Mouse (Mus musculus) forebrain, embryonic 13.5 days (tissue): ENCODE data around the gene Nfkb1. TPM values are rescaled to one million over a fixed set of nuclear protein-coding genes. Genes with fewer than 3 reads are reported as not detected.

Experiments
- ATAC-seq: fragments of 200-750 bp; cut with Nextera tagmentation; 2 replicates; pipeline ENCODE4 v1.8.0; 2017
- H3K27ac ChIP-seq: fragments of 300-500 bp; sonication (generic); 2 replicates; pipeline ENCODE4 v1.5.1; 2015; ENCODE audit warnings: inconsistent platforms, mild to moderate bottlenecking, moderate library complexity
- H3K27me3 ChIP-seq: fragments of 300-500 bp; sonication (generic); 2 replicates; pipeline ENCODE4 v1.6.1; 2015; ENCODE audit warnings: mild to moderate bottlenecking, inconsistent platforms
- H3K36me3 ChIP-seq: fragments of 300-500 bp; sonication (generic); 2 replicates; pipeline ENCODE4 v1.6.1; 2015; ENCODE audit warnings: mild to moderate bottlenecking, inconsistent platforms; ENCODE audit not compliant: poor library complexity, severe bottlenecking
- H3K4me1 ChIP-seq: fragments of 300-500 bp; sonication (generic); 2 replicates; pipeline ENCODE4 v1.6.1; 2015; ENCODE audit warnings: inconsistent platforms
- H3K4me2 ChIP-seq: fragments of 300-500 bp; sonication (generic); 2 replicates; pipeline ENCODE4 v1.6.1; 2015; ENCODE audit warnings: inconsistent platforms, mild to moderate bottlenecking, moderate library complexity
- H3K4me3 ChIP-seq: fragments of 300-500 bp; sonication (generic); 2 replicates; pipeline ENCODE4 v1.5.1; 2015; ENCODE audit warnings: mild to moderate bottlenecking, inconsistent platforms
- H3K9ac ChIP-seq: fragments of 300-500 bp; sonication (generic); 2 replicates; pipeline ENCODE4 v1.6.1; 2015; ENCODE audit warnings: mild to moderate bottlenecking, inconsistent platforms
- H3K9me3 ChIP-seq: fragments of 300-500 bp; sonication (generic); replicated peaks from 2 replicates; pipeline ENCODE4 v1.6.1; 2016; ENCODE audit warnings: inconsistent platforms
- WGBS: fragments of 180-500 bp; shearing (Covaris S2); methylation state at CpG from one replicate; pipeline ENCODE4 v1.1.7; 2015; 5-methylcytosine and 5-hydroxymethylcytosine counted together
- polyA plus RNA-seq: library from polyadenylated mRNA; unstranded; fragments of >200 nt; fragmentation: Nextera tagmentation; extraction: Ambion mirVana; gene quantifications from 2 replicates; pipeline ENCODE4 v1.2.1, GENCODE M21; 2015

The Nfkb1 gene
- polyA plus RNA-seq, 1 experiment from 2014 or later: 8.0 TPM

GRCm38 (mm10) chr3:135610221-135610620, 81.1 kb downstream of the Nfkb1 start:
- no peak overlapping the region for H3K4me2 ChIP-seq
- no peak overlapping the region for H3K27ac ChIP-seq
- no peaks in the 10 kb centered on the region for H3K4me1 ChIP-seq
- H3K9ac ChIP-seq: no peak overlapping the region
- no peaks in the 10 kb centered on the region for H3K27me3 ChIP-seq
- 37% methylated on average over 3 of the region's 3 CpGs for WGBS
- ATAC-seq: peak; percentile 84
- H3K4me3 ChIP-seq: no peak overlapping the region
- no peaks in the 10 kb centered on the region for H3K9me3 ChIP-seq
- H3K36me3 ChIP-seq: peaks cover 46% of the 10 kb centered on the region

GRCm38 (mm10) chr3:135607660-135608473, 83.5 kb downstream of the Nfkb1 start:
- no peak overlapping the region for H3K4me3 ChIP-seq
- no peak overlapping the region for H3K4me2 ChIP-seq
- peaks cover 46% of the 10 kb centered on the region for H3K36me3 ChIP-seq
- H3K9me3 ChIP-seq: no peaks in the 10 kb centered on the region
- H3K27ac ChIP-seq: no peak overlapping the region
- no peaks in the 10 kb centered on the region for H3K4me1 ChIP-seq
- H3K9ac ChIP-seq: no peak overlapping the region
- ATAC-seq: no peak
- H3K27me3 ChIP-seq: no peaks in the 10 kb centered on the region
- 95% methylated on average over 24 of the region's 24 CpGs for WGBS

GRCm38 (mm10) chr3:135607021-135607420, 84.3 kb downstream of the Nfkb1 start:
- 96% methylated on average over 9 of the region's 9 CpGs for WGBS

GRCm38 (mm10) chr3:135606592-135606991, 84.8 kb downstream of the Nfkb1 start:
- no peak overlapping the region for H3K4me3 ChIP-seq
- 90% methylated on average over 8 of the region's 8 CpGs for WGBS
- H3K36me3 ChIP-seq: peaks cover 44% of the 10 kb centered on the region

More at GRCm38 (mm10) chr3:135607021-135607420, 84.3 kb downstream of the Nfkb1 start:
- H3K27me3 ChIP-seq: no peaks in the 10 kb centered on the region
- H3K9me3 ChIP-seq: no peaks in the 10 kb centered on the region
- no peaks in the 10 kb centered on the region for H3K4me1 ChIP-seq
- no peak overlapping the region for H3K4me2 ChIP-seq
- ATAC-seq: no peak
- H3K27ac ChIP-seq: no peak overlapping the region
- no peak overlapping the region for H3K4me3 ChIP-seq
- H3K36me3 ChIP-seq: peaks cover 44% of the 10 kb centered on the region
- H3K9ac ChIP-seq: no peak overlapping the region

GRCm38 (mm10) chr3:135605474-135605873, 85.9 kb downstream of the Nfkb1 start:
- Histone ChIP-seq H3K4me3 (no peak overlapping the region), H3K9ac (no peak overlapping the region), H3K36me3 (peaks cover 44% of the 10 kb centered on the region), H3K4me1 (no peaks in the 10 kb centered on the region), H3K9me3 (no peaks in the 10 kb centered on the region), H3K27ac (no peak overlapping the region), H3K4me2 (no peak overlapping the region), H3K27me3 (no peaks in the 10 kb centered on the region)
- WGBS: 85% methylated on average over 4 of the region's 4 CpGs
- ATAC-seq: no peak

More at GRCm38 (mm10) chr3:135606592-135606991, 84.8 kb downstream of the Nfkb1 start:
- Histone ChIP-seq H3K9me3 (no peaks in the 10 kb centered on the region), H3K27ac (no peak overlapping the region), H3K27me3 (no peaks in the 10 kb centered on the region), H3K4me2 (no peak overlapping the region), H3K9ac (no peak overlapping the region), H3K4me1 (no peaks in the 10 kb centered on the region)
- ATAC-seq: no peak

GRCm38 (mm10) chr3:135604626-135605417, 86.5 kb downstream of the Nfkb1 start:
- no peaks in the 10 kb centered on the region for H3K4me1 ChIP-seq
- H3K27ac ChIP-seq: no peak overlapping the region
- H3K9ac ChIP-seq: no peak overlapping the region
- no peak overlapping the region for H3K4me2 ChIP-seq
- H3K27me3 ChIP-seq: no peaks in the 10 kb centered on the region
- no peak overlapping the region for H3K4me3 ChIP-seq
- no peaks in the 10 kb centered on the region for H3K9me3 ChIP-seq
- peaks cover 48% of the 10 kb centered on the region for H3K36me3 ChIP-seq
- WGBS: 92% methylated on average over 10 of the region's 10 CpGs
- ATAC-seq: no peak

- Histone ChIP-seq H3K9ac (no peak overlapping the region), H3K4me2 (no peak overlapping the region), H3K9me3 (no peaks in the 10 kb centered on the region), H3K36me3 (peaks cover 42% of the 10 kb centered on the region), H3K4me3 (no peak overlapping the region), H3K27ac (no peak overlapping the region), H3K4me1 (no peaks in the 10 kb centered on the region), H3K27me3 (no peaks in the 10 kb centered on the region)
- 76% methylated on average over 10 of the region's 10 CpGs for WGBS
- ATAC-seq: no peak
Observed at GRCm38 (mm10) chr3:135602731-135603130, 88.6 kb downstream of the Nfkb1 start.

- peaks cover 39% of the 10 kb centered on the region for H3K36me3 ChIP-seq
- ATAC-seq: no peak
- H3K4me3 ChIP-seq: no peak overlapping the region
- no peaks in the 10 kb centered on the region for H3K9me3 ChIP-seq
- H3K27me3 ChIP-seq: no peaks in the 10 kb centered on the region
- WGBS: 89% methylated on average over 3 of the region's 3 CpGs
- no peak overlapping the region for H3K4me2 ChIP-seq
- no peak overlapping the region for H3K27ac ChIP-seq
- no peak overlapping the region for H3K9ac ChIP-seq
- H3K4me1 ChIP-seq: no peaks in the 10 kb centered on the region
Observed at GRCm38 (mm10) chr3:135598355-135598754, 93.0 kb downstream of the Nfkb1 start.

GRCm38 (mm10) chr3:135597014-135597413, 94.3 kb downstream of the Nfkb1 start:
- WGBS: 46% methylated on average over 4 of the region's 4 CpGs
- H3K27ac ChIP-seq: no peak overlapping the region

GRCm38 (mm10) chr3:135594238-135594917, 97.0 kb downstream of the Nfkb1 start:
- H3K9ac ChIP-seq: no peak overlapping the region
- no peak for ATAC-seq
- H3K4me1 ChIP-seq: no peaks in the 10 kb centered on the region
- WGBS: 83% methylated on average over 21 of the region's 21 CpGs
- no peak overlapping the region for H3K4me2 ChIP-seq
- no peaks in the 10 kb centered on the region for H3K9me3 ChIP-seq
- H3K36me3 ChIP-seq: peaks cover 39% of the 10 kb centered on the region
- no peak overlapping the region for H3K4me3 ChIP-seq
- no peak overlapping the region for H3K27ac ChIP-seq
- no peaks in the 10 kb centered on the region for H3K27me3 ChIP-seq

More at GRCm38 (mm10) chr3:135597014-135597413, 94.3 kb downstream of the Nfkb1 start:
- H3K9ac ChIP-seq: no peak overlapping the region
- no peak overlapping the region for H3K4me2 ChIP-seq
- no peak for ATAC-seq
- no peaks in the 10 kb centered on the region for H3K27me3 ChIP-seq
- no peak overlapping the region for H3K4me3 ChIP-seq
- H3K36me3 ChIP-seq: peaks cover 37% of the 10 kb centered on the region
- no peaks in the 10 kb centered on the region for H3K9me3 ChIP-seq
- H3K4me1 ChIP-seq: no peaks in the 10 kb centered on the region

GRCm38 (mm10) chr3:135592011-135592410, 99.3 kb downstream of the Nfkb1 start:
- ATAC-seq: no peak
- Histone ChIP-seq H3K4me3 (no peak overlapping the region), H3K4me1 (no peaks in the 10 kb centered on the region), H3K36me3 (peaks cover 54% of the 10 kb centered on the region), H3K4me2 (no peak overlapping the region), H3K27me3 (no peaks in the 10 kb centered on the region), H3K9ac (no peak overlapping the region), H3K9me3 (no peaks in the 10 kb centered on the region), H3K27ac (0 out of 2 replicates have a peak overlapping the region, but pooled peaks have one; percentile 12)
- WGBS: 77% methylated on average over 4 of the region's 4 CpGs

- peaks cover 54% of the 10 kb centered on the region for H3K36me3 ChIP-seq
Observed at GRCm38 (mm10) chr3:135591376-135591775, 100.0 kb downstream of the Nfkb1 start.

More at GRCm38 (mm10) chr3:135591376-135591775, 100.0 kb downstream of the Nfkb1 start:
- Histone ChIP-seq H3K4me3 (no peak overlapping the region), H3K27ac (no peak overlapping the region), H3K9ac (no peak overlapping the region), H3K4me2 (no peak overlapping the region), H3K27me3 (no peaks in the 10 kb centered on the region), H3K4me1 (no peaks in the 10 kb centered on the region), H3K9me3 (no peaks in the 10 kb centered on the region)
- WGBS: 79% methylated on average over 5 of the region's 5 CpGs
- no peak for ATAC-seq
